Mouse (Mus musculus) E14TG2a.4 (cell line): Measurements from ENCODE around the gene Top1.

Experiments
- CTCF ChIP-seq: conservative IDR thresholded peaks from 2 replicates; pipeline ENCODE4 v1.5.1; 2014; ENCODE audit warnings: low read length
- POU5F1 ChIP-seq: IDR thresholded peaks from 2 replicates; pipeline ENCODE4 v1.6.1; 2014; ENCODE audit warnings: low read length, borderline replicate concordance

DNA sequence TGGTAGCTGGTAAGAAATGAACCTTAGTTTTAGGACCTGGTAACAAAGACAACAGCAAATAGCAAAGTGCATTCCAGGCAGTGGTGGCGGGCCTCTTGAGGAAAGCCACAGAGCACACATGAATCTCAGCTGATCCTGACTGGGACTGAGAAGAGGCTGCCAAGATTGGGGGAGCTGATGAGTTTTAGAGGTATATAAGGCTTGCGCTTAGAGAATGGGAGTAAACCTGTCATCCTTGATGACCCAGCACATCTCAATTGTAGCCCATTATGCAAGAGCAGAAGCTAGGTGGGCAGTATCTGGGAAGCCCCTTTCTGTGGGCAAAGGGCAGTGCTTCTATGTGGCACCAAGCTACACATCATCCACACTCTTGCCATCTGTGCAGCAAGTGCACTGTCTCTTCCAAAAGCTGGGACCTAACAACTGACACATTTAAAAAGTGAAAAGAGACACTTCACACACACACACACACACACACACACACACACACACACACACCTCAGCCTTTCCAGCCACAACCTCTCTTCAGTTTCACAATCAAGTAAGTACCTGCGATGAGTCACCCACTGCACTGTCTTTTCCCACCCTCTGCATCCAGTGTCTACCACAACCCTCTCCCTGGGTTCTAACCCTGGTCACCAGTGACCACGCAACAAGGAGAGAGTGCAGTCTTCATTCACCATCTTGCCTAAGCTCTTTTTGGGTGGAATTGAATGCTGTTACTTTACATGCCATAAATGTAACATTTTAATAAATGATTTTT, 78.1 kb downstream of the Top1 start:
- TF ChIP-seq CTCF (no peak), POU5F1 (no peak)
